Mouse (Mus musculus): ENCODE measurements at regions not wholly inside any gene's neighbourhood (a gene's known extent, or its start where the extent isn't known, plus 50 kb on each side); places are given as distances from the start of the nearest gene placed in this dataset.

DNA sequence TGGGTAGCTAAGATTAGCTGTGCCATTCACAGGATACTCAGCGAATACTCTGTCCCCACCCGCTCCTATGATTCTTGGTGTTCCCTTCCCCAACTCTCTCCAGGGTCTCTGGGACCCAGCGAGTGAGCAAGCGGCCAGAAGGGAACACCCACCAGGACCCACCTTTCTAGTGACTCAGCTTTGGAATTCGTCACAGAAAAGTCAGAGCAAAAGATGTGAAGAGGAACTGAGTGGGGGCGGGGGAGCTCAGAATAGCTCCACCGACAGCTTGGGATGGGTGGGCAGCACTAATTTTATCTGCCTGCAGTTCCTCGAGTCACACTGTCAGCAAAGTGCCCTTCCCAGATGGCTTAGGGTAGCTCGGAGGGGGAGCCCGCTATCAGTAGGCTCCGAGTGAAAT, 140.6 kb downstream of the 9530068E07Rik start:
- 65% methylated on average over 11 of the region's 11 CpGs for WGBS
- Histone ChIP-seq H3K27ac (no peak overlapping the region), H3K4me1 (replicated peaks; ENCODE audit: insufficient read depth, low read length) (no peaks in the 10 kb centered on the region), H3K9ac (ENCODE audit: low read depth, low read length) (no peak overlapping the region), H3K27me3 (ENCODE audit: insufficient read depth, low read length) (no peaks in the 10 kb centered on the region), H3K9me3 (replicated peaks; ENCODE audit: low read length) (no peaks in the 10 kb centered on the region), H3K4me3 (replicated peaks; ENCODE audit: low read depth, low read length) (no peak overlapping the region), H3K4me2 (ENCODE audit: low read length) (no peak overlapping the region), H3K36me3 (ENCODE audit: insufficient read depth, low read length) (no peaks in the 10 kb centered on the region)
- TF ChIP-seq CTCF (IDR thresholded peaks at IDR 0.05; ENCODE audit: low read depth) = no peak
- ATAC-seq (replicated peaks; ENCODE audit: low FRiP score, low read depth) = no peak
- DNase-seq (ENCODE audit: low spot score) = no peak

DNA sequence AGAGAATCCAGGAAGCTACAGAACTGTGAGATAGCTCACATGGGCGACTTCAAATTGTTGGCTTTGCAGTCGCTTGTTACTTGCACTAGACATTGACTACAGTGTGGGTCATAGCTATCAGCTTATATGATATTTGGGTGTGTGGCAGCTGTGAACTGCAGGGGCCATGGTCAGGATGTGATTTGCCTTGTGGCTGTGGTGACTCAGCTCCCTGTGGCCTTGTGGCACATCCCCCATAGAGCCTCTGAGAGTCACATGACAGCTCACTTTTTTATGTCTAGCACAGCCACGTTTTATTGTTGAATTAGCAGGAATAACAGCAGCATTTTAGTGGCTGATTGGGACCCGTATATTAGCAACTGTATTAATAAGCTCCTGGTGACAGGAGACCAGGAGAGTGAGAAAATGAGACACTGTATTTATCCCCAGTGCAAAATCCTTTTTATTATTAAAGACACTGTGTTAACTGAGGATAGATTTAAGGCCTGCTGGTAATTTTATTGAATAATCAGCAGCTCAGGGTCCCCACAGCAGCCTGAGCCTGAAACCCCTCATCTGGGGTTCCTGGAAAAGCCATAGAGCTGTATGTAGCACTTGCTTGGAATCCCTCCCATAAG, 141.7 kb downstream of the 9530068E07Rik start:
- Histone ChIP-seq H3K4me1 (replicated peaks; ENCODE audit: insufficient read depth, low read length) (no peaks in the 10 kb centered on the region), H3K27me3 (ENCODE audit: insufficient read depth, low read length) (no peaks in the 10 kb centered on the region), H3K9ac (ENCODE audit: low read depth, low read length) (no peak overlapping the region), H3K9me3 (replicated peaks; ENCODE audit: low read length) (no peaks in the 10 kb centered on the region), H3K4me3 (replicated peaks; ENCODE audit: low read depth, low read length) (no peak overlapping the region), H3K36me3 (ENCODE audit: insufficient read depth, low read length) (no peaks in the 10 kb centered on the region), H3K27ac (no peak overlapping the region), H3K4me2 (ENCODE audit: low read length) (no peak overlapping the region)
- ATAC-seq (replicated peaks; ENCODE audit: low FRiP score, low read depth) (no peak), DNase-seq (ENCODE audit: low spot score) (no peak)
- no peak for TF ChIP-seq CTCF (IDR thresholded peaks at IDR 0.05; ENCODE audit: low read depth)
- 61% methylated on average over 4 of the region's 4 CpGs for WGBS

GRCm38 (mm10) chr11:52541210-52541609, 145.0 kb downstream of the 9530068E07Rik start:
- 54% methylated on average over 5 of the region's 5 CpGs for WGBS
- ATAC-seq (replicated peaks; ENCODE audit: low FRiP score, low read depth) (no peak), DNase-seq (ENCODE audit: low spot score) (no peak)
- no peak overlapping the region for H3K4me2 ChIP-seq (ENCODE audit: low read length)
- no peak overlapping the region for H3K4me3 ChIP-seq (replicated peaks; ENCODE audit: low read depth, low read length)
- no peak overlapping the region for H3K9ac ChIP-seq (ENCODE audit: low read depth, low read length)
- H3K9me3 ChIP-seq (replicated peaks; ENCODE audit: low read length) = no peaks in the 10 kb centered on the region
- no peaks in the 10 kb centered on the region for H3K4me1 ChIP-seq (replicated peaks; ENCODE audit: insufficient read depth, low read length)
- no peaks in the 10 kb centered on the region for H3K27me3 ChIP-seq (ENCODE audit: insufficient read depth, low read length)
- no peak overlapping the region for H3K27ac ChIP-seq
- no peak for TF ChIP-seq CTCF (IDR thresholded peaks at IDR 0.05; ENCODE audit: low read depth)
- no peaks in the 10 kb centered on the region for H3K36me3 ChIP-seq (ENCODE audit: insufficient read depth, low read length)

DNA sequence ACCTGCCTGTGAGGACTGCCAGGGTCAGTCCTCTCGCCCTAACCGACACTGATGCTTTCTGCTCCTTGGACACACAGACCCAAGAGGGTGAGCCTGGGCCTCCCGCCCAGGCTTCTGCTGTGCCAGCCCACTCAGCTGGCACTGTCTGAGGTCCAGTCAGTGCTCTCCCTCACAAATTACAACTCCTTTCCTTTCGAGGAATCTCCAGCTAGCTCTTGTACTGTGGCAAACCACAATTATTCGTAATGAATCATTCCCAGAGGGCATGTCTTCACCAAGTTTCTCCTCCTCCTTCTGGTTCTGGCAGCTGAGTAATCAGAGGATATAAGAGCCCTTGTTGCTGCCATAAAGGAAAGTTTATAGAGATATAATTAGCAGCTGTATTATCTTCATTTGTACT, 155.2 kb downstream of the 9530068E07Rik start:
- Histone ChIP-seq H3K27ac (no peak overlapping the region), H3K9me3 (replicated peaks; ENCODE audit: low read length) (no peaks in the 10 kb centered on the region), H3K4me2 (ENCODE audit: low read length) (no peak overlapping the region), H3K36me3 (ENCODE audit: insufficient read depth, low read length) (no peaks in the 10 kb centered on the region), H3K9ac (ENCODE audit: low read depth, low read length) (no peak overlapping the region), H3K4me3 (replicated peaks; ENCODE audit: low read depth, low read length) (no peak overlapping the region), H3K27me3 (ENCODE audit: insufficient read depth, low read length) (no peaks in the 10 kb centered on the region), H3K4me1 (replicated peaks; ENCODE audit: insufficient read depth, low read length) (no peaks in the 10 kb centered on the region)
- TF ChIP-seq CTCF (IDR thresholded peaks at IDR 0.05; ENCODE audit: low read depth) = no peak
- WGBS = 59% methylated on average over 5 of the region's 5 CpGs
- DNase-seq (ENCODE audit: low spot score) = no peak
- ATAC-seq (replicated peaks; ENCODE audit: low FRiP score, low read depth) = no peak

- no peak overlapping the region for H3K4me3 ChIP-seq (replicated peaks; ENCODE audit: low read depth, low read length)
- H3K36me3 ChIP-seq (ENCODE audit: insufficient read depth, low read length) = no peaks in the 10 kb centered on the region
- TF ChIP-seq CTCF (IDR thresholded peaks at IDR 0.05; ENCODE audit: low read depth) = no peak
- H3K4me1 ChIP-seq (replicated peaks; ENCODE audit: insufficient read depth, low read length) = no peaks in the 10 kb centered on the region
- 82% methylated on average over 4 of the region's 4 CpGs for WGBS
- H3K9ac ChIP-seq (ENCODE audit: low read depth, low read length) = no peak overlapping the region
- ATAC-seq (replicated peaks; ENCODE audit: low FRiP score, low read depth) (no peak), DNase-seq (ENCODE audit: low spot score) (no peak)
- H3K27ac ChIP-seq = no peak overlapping the region
- H3K9me3 ChIP-seq (replicated peaks; ENCODE audit: low read length) = no peaks in the 10 kb centered on the region
- no peaks in the 10 kb centered on the region for H3K27me3 ChIP-seq (ENCODE audit: insufficient read depth, low read length)
- H3K4me2 ChIP-seq (ENCODE audit: low read length) = no peak overlapping the region
Observed at GRCm38 (mm10) chr11:52552860-52553259, 156.6 kb downstream of the 9530068E07Rik start.

DNA sequence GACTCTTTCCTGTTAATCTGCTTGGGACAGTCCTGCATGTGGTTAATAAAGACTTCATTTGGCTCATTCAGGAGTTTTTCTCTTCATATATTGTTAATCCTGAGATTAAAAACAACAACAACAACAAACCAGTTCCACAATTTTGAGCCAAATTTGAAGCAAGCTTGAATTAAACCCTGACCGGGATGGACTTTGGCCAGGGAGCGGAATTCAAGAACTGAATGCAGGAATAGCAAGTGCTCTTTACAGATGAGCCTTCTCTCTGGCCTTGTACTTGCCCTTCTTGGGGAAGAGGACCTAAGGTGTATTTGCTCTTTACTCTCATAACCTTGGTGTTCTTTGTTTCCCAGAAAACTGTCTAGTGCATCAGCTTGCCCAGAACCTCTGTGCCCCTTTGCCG, 161.6 kb downstream of the 9530068E07Rik start:
- H3K4me2 ChIP-seq (ENCODE audit: low read length) = no peak overlapping the region
- no peak overlapping the region for H3K27ac ChIP-seq
- WGBS = 86% methylated on average over 3 of the region's 3 CpGs
- DNase-seq (ENCODE audit: low spot score) (no peak), ATAC-seq (replicated peaks; ENCODE audit: low FRiP score, low read depth) (no peak)
- H3K4me1 ChIP-seq (replicated peaks; ENCODE audit: insufficient read depth, low read length) = no peaks in the 10 kb centered on the region
- H3K9me3 ChIP-seq (replicated peaks; ENCODE audit: low read length) = no peaks in the 10 kb centered on the region
- H3K4me3 ChIP-seq (replicated peaks; ENCODE audit: low read depth, low read length) = no peak overlapping the region
- H3K9ac ChIP-seq (ENCODE audit: low read depth, low read length) = no peak overlapping the region
- no peaks in the 10 kb centered on the region for H3K36me3 ChIP-seq (ENCODE audit: insufficient read depth, low read length)
- TF ChIP-seq CTCF (IDR thresholded peaks at IDR 0.05; ENCODE audit: low read depth) = no peak
- H3K27me3 ChIP-seq (ENCODE audit: insufficient read depth, low read length) = no peaks in the 10 kb centered on the region

GRCm38 (mm10) chr11:52558782-52559181, 162.6 kb downstream of the 9530068E07Rik start:
- Histone ChIP-seq H3K4me1 (replicated peaks; ENCODE audit: insufficient read depth, low read length) (no peaks in the 10 kb centered on the region), H3K9me3 (replicated peaks; ENCODE audit: low read length) (no peaks in the 10 kb centered on the region), H3K27me3 (ENCODE audit: insufficient read depth, low read length) (no peaks in the 10 kb centered on the region), H3K27ac (no peak overlapping the region), H3K4me2 (ENCODE audit: low read length) (no peak overlapping the region), H3K4me3 (replicated peaks; ENCODE audit: low read depth, low read length) (no peak overlapping the region), H3K9ac (ENCODE audit: low read depth, low read length) (no peak overlapping the region), H3K36me3 (ENCODE audit: insufficient read depth, low read length) (no peaks in the 10 kb centered on the region)
- 48% methylated on average over 5 of the region's 5 CpGs for WGBS
- no peak for TF ChIP-seq CTCF (IDR thresholded peaks at IDR 0.05; ENCODE audit: low read depth)
- DNase-seq (ENCODE audit: low spot score) (no peak), ATAC-seq (replicated peaks; ENCODE audit: low FRiP score, low read depth) (no peak)

Data from kidney, postnatal 0 days (tissue).